In the genomic region with DNA sequence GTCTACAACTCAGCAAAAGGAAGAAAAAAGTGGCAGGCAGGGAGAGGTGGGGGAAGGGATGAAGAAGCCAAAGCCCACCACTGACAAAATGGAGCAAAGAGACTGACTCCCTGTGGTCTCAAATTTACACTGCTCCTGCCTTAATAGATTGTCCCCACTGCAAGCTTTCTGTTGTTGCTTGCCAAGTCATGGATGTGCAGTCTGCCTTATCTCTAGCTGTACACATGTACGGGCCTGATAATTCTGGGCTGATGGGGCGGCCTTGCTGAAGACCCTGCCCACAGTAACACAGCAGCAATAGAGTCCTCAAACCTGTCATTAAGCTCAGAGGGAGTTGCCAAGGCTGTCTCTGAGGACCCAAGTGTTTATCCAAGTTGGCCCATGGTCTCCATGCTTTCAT, we compare ENCODE assay signal across 25 mouse cellular contexts.
DNase-seq lines count a peak whose midpoint lies in the region; ATAC-seq lines count a peak whose summit lies in the region.
"Had no signal": no experiment of that assay in that cellular context is flagged by ENCODE, and none has a peak within 500 bp of the region (broad histone marks: within the 10 kb centered on the region; RNA-seq: fewer than 3 reads in every experiment).

No protein-coding gene starts in this region.

- ATAC-seq in liver, embryonic 13.5 days (ENCODE audit: low read depth) = peak; percentile 100
- peak; percentile 78 for ATAC-seq in megakaryocyte progenitor cell, adult 5-6 weeks (replicated peaks; ENCODE audit: poor library complexity)
- ATAC-seq: forebrain, embryonic 14.5 days; intestine, postnatal 0 days; lung, postnatal 0 days had no signal

- peaks cover 53% of the 10 kb centered on the region for H3K4me1 ChIP-seq in liver, embryonic 13.5 days (replicated peaks)

- H3K9me3 ChIP-seq in liver, embryonic 13.5 days (replicated peaks) = no peaks in the 10 kb centered on the region
- H3K9me3 ChIP-seq: embryonic facial prominence, embryonic 12.5 days had no signal

- H3K27ac ChIP-seq in liver, embryonic 13.5 days = peak overlapping the region; percentile 79
- H3K27ac ChIP-seq: embryonic facial prominence, embryonic 12.5 days; hindbrain, embryonic 14.5 days had no signal

- H3K9ac ChIP-seq in liver, embryonic 13.5 days = peak overlapping the region; percentile 51
- H3K9ac ChIP-seq: embryonic facial prominence, embryonic 12.5 days; hindbrain, embryonic 14.5 days had no signal

- peak overlapping the region; percentile 47 for H3K4me2 ChIP-seq in liver, embryonic 13.5 days
- H3K4me2 ChIP-seq: embryonic facial prominence, embryonic 12.5 days; hindbrain, embryonic 14.5 days had no signal

- WGBS in liver, embryonic 13.5 days (ENCODE audit: insufficient replicate concordance) = 15% methylated on average over 2 of the region's 2 CpGs

- no peak overlapping the region for H3K4me3 ChIP-seq in liver, embryonic 13.5 days (replicated peaks)
- H3K4me3 ChIP-seq: embryonic facial prominence, embryonic 12.5 days had no signal

- H3K36me3 ChIP-seq in liver, embryonic 13.5 days = no peaks in the 10 kb centered on the region
- H3K36me3 ChIP-seq: embryonic facial prominence, embryonic 12.5 days had no signal

- no peaks in the 10 kb centered on the region for H3K27me3 ChIP-seq in liver, embryonic 13.5 days
- H3K27me3 ChIP-seq: CH12.LX; embryonic facial prominence, embryonic 12.5 days had no signal

- peak; percentile 66 for DNase-seq in MEL-GATA-1-ER (ENCODE audit: extremely low read depth, low read depth)
- DNase-seq in c-Kit-positive CD71-positive TER-119-positive erythroid progenitor cells, embryonic 14.5 days (ENCODE audit: low spot score) = peak; percentile 62
- DNase-seq in liver, embryonic 13.5 days = peak; percentile 76
- no peak for DNase-seq in right cerebral cortex, adult 18-20 months
- no peak for DNase-seq in gastrocnemius, postnatal 25 days
- DNase-seq in retina, postnatal 1 day = no peak
- DNase-seq: adrenal gland, postnatal 36 days; cerebellum, adult 11 months; cerebellum, adult 9-10 months; cerebellum, postnatal 36 days; embryo, embryonic 11 days; kidney, adult 9 months; kidney, postnatal 14 days; layer of hippocampus, adult 9-11 months; lung, postnatal 4 days; midbrain, embryonic 14.5 days; right cerebral cortex, postnatal 25 days; thymus, postnatal 25 days had no signal

Comparison
In these comparisons a context has a peak if more than half of its experiments do, and no peak if none do; other contexts are left out.
1. DNase-seq: peak in MEL-GATA-1-ER (single experiment), c-Kit-positive CD71-positive TER-119-positive erythroid progenitor cells, embryonic 14.5 days (single experiment) and liver, embryonic 13.5 days (single experiment); none in right cerebral cortex, adult 18-20 months (single experiment), gastrocnemius, postnatal 25 days (single experiment) and retina, postnatal 1 day (single experiment).